Mouse (Mus musculus): Measurements from ENCODE around the gene Matk.

DNA sequence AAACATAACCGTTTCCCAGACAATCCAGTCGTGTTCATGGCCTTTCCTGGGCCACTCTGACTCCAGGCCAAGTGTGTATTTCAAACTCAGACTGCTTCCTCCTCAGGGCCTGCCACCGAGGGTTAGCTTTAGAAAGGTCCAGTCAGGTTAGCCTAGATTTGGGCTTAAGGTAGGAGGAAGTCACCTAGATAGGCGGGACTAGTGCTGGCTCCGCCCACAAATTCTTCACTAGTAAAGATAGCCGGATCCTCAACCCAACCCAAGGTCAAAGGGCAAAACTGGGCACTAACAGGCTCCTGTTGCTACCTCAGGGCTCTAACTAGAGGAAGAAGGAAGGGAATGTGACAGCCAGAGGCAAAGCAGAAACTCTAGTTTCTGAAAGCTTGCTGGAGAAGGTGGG, 33.9 kb downstream of the Matk start:
- TF ChIP-seq POLR2A (IDR thresholded peaks at IDR 0.05; ENCODE audit: borderline replicate concordance, extremely low read depth, low read depth, low read length), result no peak
- no peak for TF ChIP-seq CTCF (IDR thresholded peaks at IDR 0.05; ENCODE audit: insufficient read depth, low read length)

Data from lung, adult 2 months (tissue).